Mouse (Mus musculus): ENCODE results near the gene Zp1.

DNA sequence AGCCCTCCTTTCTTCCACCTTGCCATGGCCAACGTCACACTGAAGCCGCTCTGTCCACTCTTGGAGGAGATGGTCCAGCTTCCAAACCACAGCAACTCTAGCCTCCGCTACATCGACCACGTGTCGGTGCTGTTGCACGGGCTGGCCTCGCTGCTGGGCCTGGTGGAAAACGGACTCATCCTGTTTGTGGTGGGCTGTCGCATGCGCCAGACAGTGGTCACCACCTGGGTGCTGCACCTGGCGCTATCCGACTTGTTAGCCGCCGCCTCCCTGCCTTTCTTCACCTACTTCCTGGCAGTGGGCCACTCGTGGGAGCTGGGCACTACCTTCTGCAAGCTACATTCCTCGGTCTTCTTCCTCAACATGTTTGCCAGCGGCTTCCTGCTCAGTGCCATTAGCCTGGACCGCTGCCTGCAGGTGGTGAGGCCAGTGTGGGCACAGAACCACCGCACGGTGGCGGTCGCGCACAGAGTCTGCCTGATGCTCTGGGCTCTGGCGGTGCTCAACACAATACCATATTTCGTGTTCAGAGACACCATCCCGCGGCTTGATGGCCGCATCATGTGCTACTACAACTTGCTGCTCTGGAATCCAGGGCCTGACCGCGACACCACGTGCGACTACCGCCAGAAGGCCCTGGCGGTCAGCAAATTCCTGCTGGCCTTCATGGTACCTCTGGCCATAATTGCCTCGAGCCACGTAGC lies 19.8 kb upstream of the Zp1 start:
- TF ChIP-seq GATA1 (IDR thresholded peaks at IDR 0.05; ENCODE audit: borderline replicate concordance, low read length) (no peak), FLI1 (IDR thresholded peaks at IDR 0.05; ENCODE audit: low read length) (no peak)

All from megakaryocyte, embryonic 14.5 days (primary cell).